Mouse (Mus musculus) lung, embryonic 14.5 days (tissue): Measurements from ENCODE around the gene Hebp2. TPM values are rescaled to one million over a fixed set of nuclear protein-coding genes. Genes with fewer than 3 reads are reported as not detected.
A peak's percentile ranks its signal among the peaks of the same experiment; 100 is the strongest.

Source experiments
- ATAC-seq: fragments of 200-750 bp; cut with Nextera tagmentation; 2 replicates; pipeline ENCODE4 v1.8.0; 2017; ENCODE audit warnings: mild to moderate bottlenecking, moderate TSS enrichment, moderate library complexity; ENCODE audit not compliant: insufficient read depth
- DNase-seq: peaks from one replicate; pipeline ENCODE4 v3.0.0-alpha.2; 2015
- H3K27ac ChIP-seq: fragments of 300-500 bp; sonication (generic); 2 replicates; pipeline ENCODE4 v1.5.1; 2014; ENCODE audit warnings: low read depth, mild to moderate bottlenecking, moderate library complexity
- H3K27me3 ChIP-seq: fragments of 300-500 bp; sonication (generic); 2 replicates; pipeline ENCODE4 v1.6.1; 2014; ENCODE audit warnings: low read length, control low read depth; ENCODE audit not compliant: insufficient read depth
- H3K36me3 ChIP-seq: fragments of 300-500 bp; sonication (generic); 2 replicates; pipeline ENCODE4 v1.6.1; 2014; ENCODE audit warnings: control low read depth; ENCODE audit not compliant: insufficient read depth
- H3K4me1 ChIP-seq: fragments of 300-500 bp; sonication (generic); 2 replicates; pipeline ENCODE4 v1.6.1; 2014; ENCODE audit warnings: antibody characterized with exemption, control low read depth; ENCODE audit not compliant: insufficient read depth
- H3K4me2 ChIP-seq: fragments of 300-500 bp; sonication (generic); 2 replicates; pipeline ENCODE4 v1.6.1; 2014; ENCODE audit warnings: mild to moderate bottlenecking
- H3K4me3 ChIP-seq: fragments of 300-500 bp; sonication (generic); 2 replicates; pipeline ENCODE4 v1.5.1; 2014; ENCODE audit warnings: low read depth, low read length
- H3K9ac ChIP-seq: fragments of 300-500 bp; sonication (generic); 2 replicates; pipeline ENCODE4 v1.6.1; 2014
- H3K9me3 ChIP-seq: fragments of 300-500 bp; sonication (generic); 2 replicates; pipeline ENCODE4 v1.6.1; 2016; ENCODE audit warnings: low read depth, low read length, control low read depth
- CTCF ChIP-seq: IDR thresholded peaks from 2 replicates; pipeline ENCODE4 v1.5.1; 2016; ENCODE audit warnings: antibody characterized with exemption, low read depth
- WGBS: fragments of 180-500 bp; shearing (Covaris S2); extraction: QIAGEN DNeasy Blood & Tissue Kit; methylation state at CpG from one replicate; pipeline ENCODE4 v1.1.7; 2014; 5-methylcytosine and 5-hydroxymethylcytosine counted together
- polyA plus RNA-seq: library from polyadenylated mRNA; unstranded; fragments of >200 nt; fragmentation: Nextera tagmentation; extraction: Ambion mirVana; gene quantifications from 2 replicates; pipeline ENCODE4 v1.2.1, GENCODE M21; 2014

The Hebp2 gene
- polyA plus RNA-seq, 1 experiment from 2014 or later, result 13.3 TPM

GRCm38 (mm10) chr10:18549321-18550216 is 3.7 kb upstream of the Hebp2 start:
- Histone ChIP-seq H3K27me3 (no peaks in the 10 kb centered on the region), H3K4me3 (peak overlapping the region; percentile 37), H3K36me3 (no peaks in the 10 kb centered on the region), H3K4me2 (peak overlapping the region; percentile 76), H3K27ac (no peak overlapping the region), H3K9ac (peak overlapping the region; percentile 27; the same call in 1 of the 2 replicates), H3K9me3 (no peaks in the 10 kb centered on the region), H3K4me1 (no peaks in the 10 kb centered on the region)
- ATAC-seq (peak; percentile 33; the same call in 1 of the 2 replicates), DNase-seq (peak; percentile 53)
- WGBS, result 5% methylated on average over 35 of the region's 35 CpGs
- no peak for TF ChIP-seq CTCF

- H3K36me3 ChIP-seq, result no peaks in the 10 kb centered on the region
- no peak overlapping the region for H3K27ac ChIP-seq
- H3K9ac ChIP-seq, result no peak overlapping the region
- no peak overlapping the region for H3K4me2 ChIP-seq
- ATAC-seq (no peak), DNase-seq (no peak)
- H3K4me1 ChIP-seq, result no peaks in the 10 kb centered on the region
- no peaks in the 10 kb centered on the region for H3K27me3 ChIP-seq
- WGBS, result 76% methylated on average over 4 of the region's 4 CpGs
- TF ChIP-seq CTCF, result no peak
- H3K9me3 ChIP-seq, result no peaks in the 10 kb centered on the region
- H3K4me3 ChIP-seq, result no peak overlapping the region
Observed at GRCm38 (mm10) chr10:18547381-18547780, 1.5 kb upstream of the Hebp2 start.

GRCm38 (mm10) chr10:18545309-18545708 is 567 bp downstream of the Hebp2 start:
- H3K4me2 ChIP-seq, result peak overlapping the region; percentile 82
- TF ChIP-seq CTCF, result no peak
- WGBS, result 5% methylated on average over 13 of the region's 13 CpGs
- peak overlapping the region; percentile 68 for H3K9ac ChIP-seq
- ATAC-seq, result peak; percentile 36; the same call in 1 of the 2 replicates
- H3K4me1 ChIP-seq, result no peaks in the 10 kb centered on the region
- H3K27me3 ChIP-seq, result no peaks in the 10 kb centered on the region
- H3K9me3 ChIP-seq, result no peaks in the 10 kb centered on the region
- H3K27ac ChIP-seq, result no peak overlapping the region
- H3K4me3 ChIP-seq, result peak overlapping the region; percentile 60
- peak; percentile 39 for DNase-seq
- H3K36me3 ChIP-seq, result no peaks in the 10 kb centered on the region

GRCm38 (mm10) chr10:18536889-18537288 is 9.0 kb downstream of the Hebp2 start:
- Histone ChIP-seq H3K4me2 (no peak overlapping the region), H3K36me3 (peaks cover under 1% of the 10 kb centered on the region; the same call in 1 of the 2 replicates), H3K4me1 (no peaks in the 10 kb centered on the region), H3K27me3 (no peaks in the 10 kb centered on the region), H3K9ac (no peak overlapping the region), H3K9me3 (no peaks in the 10 kb centered on the region), H3K27ac (no peak overlapping the region), H3K4me3 (no peak overlapping the region)
- no peak for TF ChIP-seq CTCF
- DNase-seq (no peak), ATAC-seq (no peak)
- WGBS, result 93% methylated on average over 2 of the region's 2 CpGs

- H3K4me1 ChIP-seq, result no peaks in the 10 kb centered on the region
- WGBS, result 65% methylated on average over 8 of the region's 8 CpGs
Observed at GRCm38 (mm10) chr10:18532293-18532692, 13.6 kb downstream of the Hebp2 start.

GRCm38 (mm10) chr10:18530161-18530560 is 15.7 kb downstream of the Hebp2 start:
- TF ChIP-seq CTCF, result no peak
- Histone ChIP-seq H3K9me3 (no peaks in the 10 kb centered on the region), H3K36me3 (peaks cover 10% of the 10 kb centered on the region; the same call in 1 of the 2 replicates), H3K27ac (no peak overlapping the region), H3K9ac (no peak overlapping the region), H3K4me1 (no peaks in the 10 kb centered on the region), H3K4me3 (no peak overlapping the region), H3K27me3 (no peaks in the 10 kb centered on the region), H3K4me2 (no peak overlapping the region)
- ATAC-seq, result no peak
- no peak for DNase-seq
- 94% methylated on average over 4 of the region's 4 CpGs for WGBS

More at GRCm38 (mm10) chr10:18532293-18532692, 13.6 kb downstream of the Hebp2 start:
- no peak for DNase-seq
- no peak for TF ChIP-seq CTCF
- Histone ChIP-seq H3K9me3 (no peaks in the 10 kb centered on the region), H3K27ac (no peak overlapping the region), H3K4me2 (no peak overlapping the region), H3K9ac (no peak overlapping the region), H3K4me3 (no peak overlapping the region), H3K36me3 (peaks cover 9% of the 10 kb centered on the region; the same call in 1 of the 2 replicates), H3K27me3 (no peaks in the 10 kb centered on the region)
- ATAC-seq, result no peak

GRCm38 (mm10) chr10:18529177-18529576 is 16.7 kb downstream of the Hebp2 start:
- Histone ChIP-seq H3K9ac (no peak overlapping the region), H3K27ac (no peak overlapping the region), H3K27me3 (no peaks in the 10 kb centered on the region), H3K4me3 (no peak overlapping the region), H3K4me2 (no peak overlapping the region), H3K9me3 (no peaks in the 10 kb centered on the region), H3K36me3 (peaks cover 14% of the 10 kb centered on the region), H3K4me1 (no peaks in the 10 kb centered on the region)
- ATAC-seq, result no peak
- WGBS, result 80% methylated on average over 4 of the region's 4 CpGs
- no peak for TF ChIP-seq CTCF
- DNase-seq, result no peak
